Mouse (Mus musculus) retina, postnatal 1 day (tissue): ENCODE results near the gene Ndufb8.

Experiments used
- DNase-seq: peaks from one replicate; pipeline ENCODE4 v3.0.0-alpha.2; 2012

Ndufb8 gene

DNA sequence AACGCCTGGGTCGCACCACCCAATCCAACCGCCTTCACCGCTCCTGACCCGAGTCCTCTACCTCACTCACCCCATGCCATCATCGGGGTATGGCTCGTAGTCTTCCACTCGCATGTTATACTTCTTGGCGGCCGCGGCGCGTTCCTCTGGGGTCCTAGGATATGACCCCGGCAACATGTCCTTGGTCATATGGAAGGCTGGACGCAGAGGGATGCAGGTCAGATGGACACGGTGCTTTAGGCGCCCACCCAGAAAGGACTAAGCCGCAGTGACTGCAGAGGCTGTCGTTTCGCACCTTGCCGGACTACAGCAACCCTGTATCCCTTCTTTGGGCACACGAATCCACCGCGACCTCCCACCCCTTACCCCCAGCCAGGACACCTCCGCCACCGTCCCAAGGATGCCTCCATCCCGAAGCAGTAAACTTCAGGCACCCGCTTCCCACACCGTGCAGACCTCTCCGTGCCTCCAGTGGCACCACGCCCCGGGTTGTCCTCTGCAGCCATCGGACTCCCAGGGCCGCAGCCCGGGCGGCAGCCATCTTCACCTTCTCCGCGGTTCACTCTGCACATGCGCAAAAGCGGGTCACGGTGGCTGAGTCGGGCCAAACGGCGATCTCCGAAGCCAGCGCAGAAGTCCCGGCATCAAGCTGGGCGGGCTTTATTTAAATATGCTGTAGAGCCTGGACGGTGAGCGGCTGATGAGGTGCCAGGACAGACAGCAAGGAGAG is at the start of gene Ndufb8:
TSS of gene Ndufb8 (minus strand) at position 580 of the 730 bp plus-strand sequence.
- DNase-seq: peak; percentile 96

DNA sequence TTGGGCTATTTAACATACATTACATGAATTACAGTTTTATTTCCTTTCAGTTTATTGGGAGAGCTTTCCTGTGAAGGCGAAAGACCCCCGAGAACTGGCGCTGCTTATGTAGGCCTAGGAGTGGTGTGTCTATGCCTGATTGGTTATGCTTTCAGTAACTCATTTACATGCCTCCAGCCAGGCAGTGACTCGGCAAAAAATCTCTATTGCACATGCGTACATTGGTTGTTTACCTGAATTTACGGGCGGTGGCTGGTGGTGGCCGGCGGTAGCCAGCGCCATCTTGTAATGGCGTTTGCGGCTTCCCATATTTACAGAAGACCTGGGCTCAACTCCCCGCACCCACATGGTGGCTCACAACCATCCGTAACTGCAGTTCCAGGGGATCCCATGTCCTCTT is 38.9 kb upstream of the Ndufb8 start:
- DNase-seq: no peak

DNA sequence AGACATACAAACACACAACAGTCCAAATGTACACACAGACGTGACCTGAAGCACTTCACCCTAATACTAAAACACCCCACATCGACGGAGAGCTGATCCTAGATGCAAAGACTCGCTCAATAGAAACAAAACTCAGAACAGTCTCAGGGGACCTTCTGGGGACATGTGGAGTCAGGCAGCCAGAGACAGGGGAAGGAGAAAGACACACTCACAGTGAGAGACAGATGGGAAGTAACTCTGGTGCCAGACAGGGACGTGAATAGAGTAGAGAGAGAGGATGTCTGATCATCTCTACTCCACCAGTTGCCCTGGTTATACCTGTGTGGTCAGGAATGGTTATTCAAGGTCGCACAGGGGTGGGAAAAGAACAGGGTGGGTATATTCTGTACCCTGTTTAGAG is 36.4 kb upstream of the Ndufb8 start:
- DNase-seq: no peak

DNA sequence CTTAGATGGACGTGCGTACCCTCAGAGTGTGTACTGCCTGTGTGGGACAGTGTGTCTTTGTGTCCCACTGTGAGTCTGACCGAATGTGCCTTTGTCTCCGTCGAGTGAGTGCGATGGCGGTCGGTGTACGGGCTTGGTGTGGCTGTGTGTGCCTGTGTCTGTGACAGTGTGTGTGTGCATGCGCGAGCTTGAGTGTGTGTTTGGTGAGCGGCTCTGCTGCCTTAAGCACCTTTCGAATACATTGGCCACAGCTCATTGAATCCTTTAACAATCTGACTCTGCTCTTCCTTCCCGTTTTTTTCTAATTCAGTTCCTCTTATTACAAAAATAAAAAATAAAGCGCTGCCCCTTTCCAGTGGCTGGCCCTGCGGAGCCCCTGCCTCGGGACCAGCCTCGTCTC is 35.8 kb upstream of the Ndufb8 start:
- no peak for DNase-seq

DNA sequence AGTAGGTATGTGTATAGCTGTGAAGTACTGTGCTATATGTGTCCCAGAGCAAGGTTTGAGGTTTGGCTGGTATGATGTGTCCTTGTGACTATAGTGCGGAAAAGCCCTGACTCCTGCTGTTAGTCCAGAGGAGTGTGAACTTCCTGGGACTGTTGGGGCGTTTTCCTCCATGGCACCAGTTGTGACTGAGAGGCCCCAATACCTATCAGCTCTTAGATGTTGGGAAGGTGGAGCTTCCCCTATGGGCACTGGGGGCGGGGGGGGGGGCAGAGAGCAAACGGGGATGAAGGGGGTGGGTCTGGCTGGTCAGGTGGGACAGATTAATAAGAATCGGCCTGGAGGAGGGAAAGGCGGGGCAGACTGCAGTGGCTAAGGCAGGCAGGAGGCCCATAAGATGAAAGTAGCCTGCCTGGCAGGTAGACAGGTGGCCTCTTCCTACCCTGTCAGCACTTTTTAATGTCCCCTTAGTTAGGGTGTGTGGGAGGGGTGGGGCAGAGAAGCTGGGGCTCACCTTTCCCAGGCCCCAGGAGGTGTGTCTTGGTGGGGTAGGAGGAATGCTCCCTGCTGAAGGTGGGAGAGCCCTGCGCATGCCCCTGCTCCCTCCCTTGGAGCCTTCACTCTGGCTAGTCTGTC is 34.5 kb upstream of the Ndufb8 start:
- DNase-seq: no peak

DNA sequence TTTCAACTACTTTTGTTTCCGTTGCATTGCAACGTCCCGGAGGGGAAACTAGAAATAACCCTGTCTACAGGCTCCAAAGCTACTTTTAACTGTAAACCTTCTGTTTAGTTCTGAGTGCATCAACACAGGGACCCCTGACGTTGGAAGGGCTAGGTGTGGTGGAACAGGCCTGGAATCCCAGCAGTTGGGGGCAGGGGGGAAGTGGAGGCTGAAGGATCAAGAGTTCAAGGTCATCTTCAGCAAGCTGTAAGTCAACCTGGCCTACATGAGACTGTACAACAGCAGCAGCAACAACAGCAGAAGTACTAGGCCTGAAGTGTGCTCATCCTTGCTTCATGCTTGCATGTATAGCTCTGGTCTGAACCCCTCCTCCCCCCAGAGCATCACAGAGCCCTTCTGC is 32.8 kb upstream of the Ndufb8 start:
- no peak for DNase-seq

DNA sequence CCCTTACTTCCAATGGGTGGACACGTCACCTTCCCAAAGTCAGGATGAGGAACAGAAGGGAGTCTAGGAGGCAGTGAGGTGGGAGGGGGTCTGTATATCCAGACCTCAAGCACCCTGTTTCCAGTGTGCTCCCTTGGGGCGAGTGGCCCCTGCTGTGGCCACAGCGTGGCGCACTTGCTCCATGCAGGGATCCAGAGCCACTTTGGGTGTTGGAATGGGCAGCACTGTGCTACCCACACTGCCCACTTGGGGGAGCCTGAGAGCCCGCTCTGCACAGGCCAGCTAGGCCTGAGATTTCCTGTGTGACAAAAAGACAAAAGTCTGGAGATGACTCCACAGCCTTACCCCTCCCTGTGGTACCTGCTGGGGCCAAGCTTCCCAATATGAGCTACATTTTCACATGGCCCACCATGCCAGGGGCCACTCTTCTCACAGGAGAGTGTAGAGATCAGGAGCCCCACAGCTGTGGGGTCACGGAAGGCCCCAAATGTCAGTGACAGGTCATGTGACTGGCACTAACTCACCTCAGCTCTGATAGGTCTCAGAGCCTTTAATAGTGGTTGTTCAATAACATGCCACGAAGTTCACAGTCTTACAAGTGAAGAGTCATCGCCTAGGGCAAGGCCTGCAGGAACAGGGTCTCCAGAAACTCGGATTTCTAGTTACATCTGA is 27.5 kb upstream of the Ndufb8 start:
- peak; percentile 89 for DNase-seq

DNA sequence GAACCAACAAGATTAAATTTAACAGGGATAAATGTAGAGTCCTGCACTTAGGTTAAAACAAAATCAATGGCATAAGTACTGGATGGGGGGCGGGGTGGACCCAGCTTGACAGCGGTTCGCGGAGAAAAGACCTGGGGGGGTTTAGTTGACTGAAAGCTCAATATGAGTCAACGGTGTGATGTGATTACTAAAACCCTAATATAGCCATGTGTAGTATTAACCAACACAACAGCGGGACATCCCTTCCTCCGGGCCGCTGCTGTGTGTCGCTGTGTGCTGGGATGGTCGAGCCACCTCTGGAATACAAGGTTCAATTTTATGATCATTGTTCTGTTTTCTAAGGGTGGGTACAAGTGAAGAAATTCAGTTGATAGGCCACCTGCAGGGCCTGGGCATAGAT is 26.9 kb upstream of the Ndufb8 start:
- no peak for DNase-seq

DNA sequence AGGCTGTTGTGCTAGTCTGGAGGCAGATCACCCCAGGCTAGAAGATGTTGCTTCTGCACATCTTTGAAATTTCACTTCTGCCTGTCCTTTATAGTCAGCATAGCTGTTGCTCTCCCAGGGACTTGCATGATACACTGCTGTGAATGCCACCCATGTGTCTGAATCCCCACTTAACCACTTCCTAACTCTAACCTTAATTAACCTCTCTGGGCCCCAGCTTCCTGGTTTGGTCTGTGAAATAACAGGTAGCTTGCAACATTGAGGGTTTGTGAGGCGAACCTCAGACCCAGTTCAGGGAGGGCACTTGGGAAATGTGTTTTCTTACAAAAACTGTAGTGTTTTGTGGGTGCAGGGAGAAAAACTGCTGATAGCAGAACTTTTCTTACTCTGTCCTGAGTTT is 22.8 kb upstream of the Ndufb8 start:
- DNase-seq: no peak

DNA sequence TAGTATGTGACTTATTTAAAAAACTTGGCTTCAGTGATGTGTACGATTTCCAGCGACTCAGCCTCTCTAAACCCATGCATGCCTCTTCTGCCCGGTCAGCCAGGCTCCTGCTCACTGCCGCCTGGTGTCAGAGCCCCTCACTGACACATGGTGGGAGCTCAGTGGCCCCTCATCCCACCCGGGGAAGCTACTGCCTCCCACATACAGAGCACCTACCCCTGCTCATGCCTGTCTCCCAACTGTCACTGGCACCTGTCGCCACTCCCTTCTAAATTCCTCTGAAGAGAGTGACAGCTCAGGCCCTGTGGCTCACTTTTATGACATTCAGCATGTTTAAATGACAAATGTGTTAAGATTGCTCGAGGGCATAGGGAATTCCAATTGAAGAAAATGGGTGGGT is 21.0 kb upstream of the Ndufb8 start:
- no peak for DNase-seq

DNA sequence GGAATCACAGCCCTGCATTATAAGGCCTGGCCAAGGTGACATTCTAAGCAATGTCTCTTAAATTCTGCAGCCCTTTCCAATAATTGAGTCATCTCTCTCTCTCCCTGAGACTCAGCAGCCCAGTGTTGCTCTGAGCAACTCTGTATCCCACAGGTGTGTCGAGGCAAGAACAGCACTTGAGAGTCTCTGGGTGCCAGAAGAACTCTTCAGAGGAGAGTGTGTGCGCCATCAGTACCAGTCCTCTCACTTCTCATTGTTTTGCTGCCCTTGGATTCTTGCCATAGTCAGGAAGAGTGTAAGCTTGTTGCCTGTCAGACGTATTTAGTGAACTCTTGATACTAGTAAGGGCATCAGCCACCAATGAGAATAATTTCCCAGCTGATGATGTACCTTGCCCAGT is 12.5 kb upstream of the Ndufb8 start:
- no peak for DNase-seq

DNA sequence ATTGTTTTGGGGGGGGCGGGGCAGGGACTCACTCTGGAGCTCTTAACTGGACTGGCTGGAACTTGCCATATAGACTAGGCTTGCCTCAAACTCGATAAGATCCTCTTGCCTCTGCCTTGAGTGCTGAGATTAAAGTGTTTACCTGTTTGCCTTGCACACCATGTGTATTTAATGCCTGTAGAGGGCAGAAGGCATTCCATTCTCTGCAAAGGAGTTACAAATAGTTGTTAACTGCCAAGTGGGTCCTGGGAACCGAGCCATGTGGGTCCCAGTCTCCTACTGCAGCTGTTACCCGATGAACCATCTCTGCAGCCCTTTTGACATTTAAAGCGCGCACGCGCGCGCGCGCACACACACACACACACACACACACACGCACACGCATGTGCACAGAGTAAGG is 8.8 kb upstream of the Ndufb8 start:
- no peak for DNase-seq

DNA sequence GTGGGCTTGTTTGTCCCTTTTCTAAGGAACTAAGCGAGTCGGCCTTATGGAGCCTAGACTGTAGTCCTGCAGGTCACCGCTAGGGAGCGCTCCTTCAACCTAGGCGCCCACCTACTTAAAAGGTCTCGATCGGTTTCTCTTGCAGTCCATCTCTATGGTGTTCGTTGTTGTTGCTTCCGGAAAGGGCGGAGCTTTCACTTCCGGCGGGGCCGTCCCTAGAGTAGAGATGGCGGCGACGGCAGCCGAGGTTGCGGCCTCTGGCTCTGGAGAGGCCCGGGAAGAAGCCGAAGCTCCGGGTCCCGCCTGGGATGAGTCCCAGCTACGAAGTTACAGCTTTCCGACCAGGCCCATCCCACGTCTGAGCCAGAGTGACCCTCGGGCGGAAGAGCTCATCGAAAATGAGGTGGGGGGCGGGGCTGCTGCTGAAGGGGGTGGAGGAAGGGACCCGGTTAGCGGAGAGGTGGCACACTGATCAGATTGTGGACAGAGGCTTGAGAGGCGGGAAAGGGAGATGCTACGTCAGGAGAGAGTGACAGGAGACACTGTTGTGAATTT is 7.5 kb upstream of the Ndufb8 start, which contains the start of gene Hif1an:
TSS of gene Hif1an (plus strand) at position 199 of the 555 bp plus-strand sequence.
- peak; percentile 99 for DNase-seq

DNA sequence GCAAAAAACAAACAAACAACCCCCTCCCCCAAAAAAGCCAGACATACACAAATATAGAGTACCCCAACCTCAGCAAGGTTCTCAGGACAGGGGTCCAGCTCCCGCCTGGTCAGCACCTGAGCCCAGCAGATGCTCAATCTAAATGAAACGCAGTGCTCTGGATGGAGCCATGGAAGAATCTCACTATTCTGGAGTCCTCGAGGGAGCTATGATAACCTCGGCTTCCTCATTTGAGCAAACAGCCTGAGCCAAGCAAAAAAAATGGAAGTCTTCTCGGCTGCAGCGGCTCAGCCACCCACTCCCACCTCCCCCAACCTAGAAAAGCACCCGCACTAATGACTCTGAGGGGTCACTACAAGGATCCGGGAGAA is 765 bp downstream of the Ndufb8 start:
- no peak for DNase-seq

DNA sequence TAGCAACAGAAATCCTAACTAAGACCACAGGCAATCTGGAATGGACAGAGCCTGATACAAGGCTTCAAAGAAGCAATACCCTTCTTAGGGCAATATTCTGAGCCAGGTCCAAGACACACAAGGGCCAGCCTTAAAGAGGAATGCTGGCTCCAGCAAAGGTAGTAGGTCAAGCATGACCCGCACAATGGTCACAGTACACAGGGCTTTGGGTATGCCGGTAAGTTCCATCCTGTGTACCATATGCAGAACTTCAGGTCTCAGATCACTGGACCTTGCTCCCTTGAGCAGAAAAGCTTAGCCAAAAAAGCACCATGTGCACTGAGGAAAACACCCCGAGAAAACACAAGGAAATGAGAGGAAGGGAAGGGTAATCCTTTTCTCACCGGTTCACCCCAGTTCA is 2.0 kb downstream of the Ndufb8 start:
- no peak for DNase-seq

DNA sequence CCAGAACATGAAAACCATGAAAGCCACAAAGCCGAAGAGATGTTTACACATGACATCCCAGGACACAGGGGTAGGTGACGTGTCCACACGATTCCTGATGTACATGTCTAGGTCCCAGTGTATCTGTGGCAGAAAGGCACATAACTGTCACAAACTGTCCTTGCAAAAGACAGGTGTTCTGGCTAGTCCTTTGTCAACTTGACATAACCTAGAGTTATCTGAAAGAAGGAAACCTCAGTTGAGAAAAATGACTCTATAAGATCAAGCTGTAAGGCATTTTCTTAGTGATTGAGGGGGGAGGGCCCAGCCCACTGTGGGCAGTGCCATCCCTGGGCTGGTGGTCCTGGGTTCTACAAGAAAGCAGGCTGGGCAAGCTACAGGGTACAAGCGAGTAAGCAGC is 2.5 kb downstream of the Ndufb8 start, which contains the start of gene Gm20538:
TSS of gene Gm20538 (minus strand) at position 101 of the 400 bp plus-strand sequence.
- no peak for DNase-seq

DNA sequence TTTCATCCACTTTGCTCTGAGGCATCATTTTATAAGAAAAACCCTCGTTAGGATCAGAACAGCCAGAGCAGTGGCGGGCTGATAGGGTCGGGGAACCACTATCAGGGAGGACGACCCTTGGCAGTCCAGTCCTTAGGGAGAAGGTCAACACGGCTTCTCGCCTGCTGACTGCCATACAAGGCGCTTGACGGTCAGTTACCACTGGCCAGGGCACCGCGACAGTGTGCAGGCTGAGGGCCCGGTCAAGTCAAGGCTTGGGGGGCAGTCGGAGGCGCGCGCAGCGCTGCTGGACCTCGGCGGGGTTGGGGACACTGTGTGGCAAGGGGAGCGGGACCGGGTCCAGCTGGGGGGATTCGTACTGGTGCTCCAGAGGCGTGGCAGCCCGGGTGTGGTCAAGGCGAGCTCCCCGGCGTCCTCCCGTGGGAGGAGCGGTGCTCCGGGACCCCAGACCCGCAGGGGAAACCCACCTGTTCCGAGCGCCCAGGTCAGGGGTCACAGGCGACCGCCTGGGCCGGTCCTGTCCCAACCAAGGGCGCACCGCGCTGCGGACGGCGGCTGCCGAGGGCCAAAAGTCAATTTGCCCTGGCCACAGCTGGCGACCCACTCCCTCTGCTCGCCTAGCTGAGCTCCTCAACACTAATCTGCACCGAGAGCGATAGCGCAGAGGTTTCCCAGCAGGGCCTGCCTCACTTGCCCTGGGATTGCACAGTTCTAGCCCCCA is 9.8 kb downstream of the Ndufb8 start, which contains the start of gene Sec31b:
TSS of gene Sec31b (minus strand) at position 544 of the 721 bp plus-strand sequence.
- peak; percentile 59 for DNase-seq

DNA sequence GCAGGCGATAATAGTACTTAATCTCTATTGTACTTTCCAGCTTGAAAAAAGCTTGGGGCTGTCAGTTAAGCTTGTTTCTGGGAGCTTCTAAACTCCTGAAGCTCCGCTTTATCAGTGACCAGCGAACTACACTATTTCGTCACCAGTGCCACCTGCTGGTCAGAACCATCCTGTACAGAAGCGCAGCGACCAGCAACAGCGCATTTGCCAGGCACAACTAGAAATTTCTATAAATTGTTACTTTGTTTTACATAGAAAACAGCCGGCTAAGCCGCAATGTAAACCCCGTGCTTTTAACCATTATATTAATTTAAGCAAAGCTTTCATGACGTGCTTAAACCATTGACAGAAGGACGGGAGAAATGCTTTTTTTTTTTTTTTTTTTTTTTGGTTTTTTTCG is 10.5 kb downstream of the Ndufb8 start:
- DNase-seq: peak; percentile 85

DNA sequence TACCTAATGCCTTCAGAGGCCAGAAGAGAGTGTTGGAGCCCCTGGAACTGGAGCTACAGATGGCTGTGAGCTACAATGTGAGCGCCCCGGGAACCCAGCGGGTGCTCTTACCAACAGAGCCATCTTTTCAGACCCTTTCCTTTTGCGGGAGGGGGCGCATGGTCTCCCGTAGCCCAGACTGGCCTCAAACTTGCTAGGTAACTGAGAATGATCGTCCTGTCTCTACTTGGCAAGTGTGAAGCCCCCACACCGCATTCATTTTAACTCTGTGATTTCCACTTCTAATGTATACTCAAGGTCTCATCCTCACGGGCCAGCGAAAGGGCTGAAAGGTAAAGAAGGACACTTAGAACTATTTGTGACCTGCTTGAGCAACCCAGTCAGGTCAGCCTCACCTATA is 10.9 kb downstream of the Ndufb8 start:
- no peak for DNase-seq

DNA sequence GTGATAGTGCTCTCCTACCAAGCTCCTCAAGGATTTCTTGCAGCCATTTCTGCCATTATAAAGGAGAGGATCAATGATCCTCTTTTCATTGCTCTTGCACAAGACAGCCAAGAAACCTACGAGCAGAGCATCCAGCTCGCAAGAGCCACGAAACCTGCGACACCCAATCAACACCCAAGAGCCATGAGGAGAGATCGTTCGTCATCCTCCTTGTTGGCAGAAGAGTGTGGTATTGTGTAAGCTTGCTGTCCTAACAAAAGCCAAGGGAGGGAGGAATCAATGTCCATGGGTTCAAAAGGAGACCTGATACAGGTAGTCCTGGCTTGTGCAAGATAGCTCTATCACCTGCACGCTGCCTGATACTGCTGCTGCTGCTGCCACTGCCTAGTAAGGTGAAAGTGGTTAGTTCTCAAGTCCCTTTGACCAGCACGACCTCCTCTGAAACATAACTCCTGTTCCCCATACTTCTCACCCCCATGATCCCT is 12.5 kb downstream of the Ndufb8 start:
- DNase-seq: no peak

DNA sequence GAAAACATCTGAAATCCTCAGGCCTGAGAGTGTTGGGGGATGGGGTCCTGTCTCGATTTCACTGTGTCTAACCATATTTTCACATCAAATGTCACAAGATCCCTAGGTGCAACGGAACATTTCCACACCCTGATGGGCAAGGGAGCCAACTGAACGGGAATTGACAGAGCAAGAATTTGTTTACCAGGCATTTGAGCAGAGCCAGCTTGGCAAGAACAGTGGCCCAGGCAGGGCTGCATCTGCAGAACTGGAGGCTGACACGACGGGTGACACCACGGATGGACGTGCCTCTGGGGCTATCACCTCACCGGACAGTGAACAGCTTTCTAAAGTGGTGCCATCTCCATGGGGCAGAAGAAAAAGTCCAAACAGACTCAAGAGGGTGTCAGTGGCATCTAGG is 17.8 kb downstream of the Ndufb8 start:
- no peak for DNase-seq

DNA sequence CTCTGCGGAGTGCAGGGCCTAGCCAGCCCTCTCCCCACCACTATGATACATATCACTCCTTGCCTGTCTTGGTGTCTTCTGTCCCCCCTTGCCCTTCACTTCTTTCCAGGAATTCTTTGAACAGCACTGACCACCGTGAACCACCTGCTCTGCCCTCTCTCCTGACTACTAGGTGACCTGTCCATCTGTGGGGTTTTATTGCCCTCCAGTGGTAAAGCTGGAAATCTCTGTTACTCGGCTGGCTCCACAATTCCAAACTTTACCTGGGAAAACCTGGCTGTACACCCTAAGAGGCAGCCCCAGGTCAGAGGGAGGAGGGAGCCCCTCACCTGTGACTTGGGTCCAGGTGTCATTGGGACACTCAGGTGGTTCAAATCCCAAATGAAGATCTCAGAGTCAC is 19.9 kb downstream of the Ndufb8 start:
- peak; percentile 52 for DNase-seq

DNA sequence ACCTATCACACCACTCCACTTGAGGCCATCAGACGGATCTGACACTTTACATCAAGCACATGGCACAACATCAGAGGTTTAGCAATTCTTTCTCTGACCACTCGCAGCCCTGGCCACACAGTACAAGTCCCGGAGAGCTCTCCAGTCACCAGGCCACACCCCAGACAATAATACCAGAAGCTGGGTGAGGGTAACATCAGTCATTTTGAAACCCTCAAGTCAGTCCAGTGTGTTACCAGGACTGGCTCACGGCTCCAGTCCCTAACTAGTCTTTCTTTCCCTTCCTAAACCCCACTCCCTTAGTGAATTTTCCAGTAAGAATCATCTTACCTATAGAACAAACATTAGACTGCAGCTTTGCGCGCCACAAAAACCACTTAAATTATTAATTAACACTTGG is 25.2 kb downstream of the Ndufb8 start:
- no peak for DNase-seq
